Mouse (Mus musculus): ENCODE measurements around the gene Tbc1d2.
A peak's percentile ranks its signal among the peaks of the same experiment; 100 is the strongest.

Gene Tbc1d2

DNA sequence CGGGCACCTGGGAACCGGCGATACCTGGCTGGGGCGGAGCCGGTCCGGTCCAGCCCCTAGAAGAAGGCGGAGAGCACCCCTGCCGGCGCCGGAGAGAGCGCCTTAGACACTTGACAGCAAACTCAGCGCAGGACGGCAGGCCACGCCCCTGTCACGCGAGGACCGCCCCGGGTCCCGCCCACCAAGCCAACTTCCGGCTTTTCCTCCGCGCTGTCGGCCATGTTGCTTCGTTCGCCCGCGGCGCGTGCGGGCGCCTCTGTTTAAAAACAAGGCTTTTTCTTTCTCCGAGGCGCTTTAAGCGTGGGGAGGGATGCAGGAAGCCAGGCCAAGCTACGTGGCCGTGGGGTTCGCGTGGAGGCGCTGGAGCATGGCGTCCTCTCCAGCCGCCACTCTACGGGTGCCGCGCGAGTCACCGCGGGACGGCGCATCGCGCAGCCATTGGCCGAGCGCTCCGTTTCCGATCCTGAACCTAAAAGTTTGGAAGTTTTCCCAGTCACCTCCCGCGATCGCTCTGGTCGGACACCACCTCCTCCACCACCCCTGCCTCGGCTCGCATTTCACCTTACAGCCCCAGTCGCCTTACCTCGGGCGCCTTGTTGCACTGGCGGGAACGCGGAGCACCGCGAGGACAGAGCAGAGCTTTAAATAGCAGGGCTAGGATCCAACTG lies at the start of gene Tbc1d2:
Gene Tbc1d2 (minus strand): TSS at position 124 of the 668 bp plus-strand sequence.
- peak; percentile 89 for DNase-seq (ENCODE audit: low spot score)

DNA sequence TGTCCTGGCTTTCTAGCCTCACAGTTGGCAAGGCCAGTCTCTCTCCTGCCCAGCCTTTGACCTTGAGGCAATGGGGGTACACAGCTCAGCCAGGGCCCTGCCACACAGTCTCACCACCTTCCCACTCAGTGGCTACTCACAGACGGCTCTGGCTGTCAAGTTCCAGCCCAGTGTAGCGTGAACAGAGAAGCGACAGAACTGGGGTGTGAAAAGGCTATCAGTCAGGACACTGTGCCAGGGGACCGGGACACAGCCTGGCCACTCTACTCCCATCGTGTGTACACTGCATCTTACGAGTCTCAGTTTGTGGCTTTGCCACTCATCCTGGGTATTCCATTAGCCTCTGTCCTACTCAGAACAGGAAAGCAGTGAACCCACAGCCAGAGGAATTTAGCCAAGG lies 46.5 kb upstream of the Tbc1d2 start:
- no peak for DNase-seq (ENCODE audit: low spot score)

DNA sequence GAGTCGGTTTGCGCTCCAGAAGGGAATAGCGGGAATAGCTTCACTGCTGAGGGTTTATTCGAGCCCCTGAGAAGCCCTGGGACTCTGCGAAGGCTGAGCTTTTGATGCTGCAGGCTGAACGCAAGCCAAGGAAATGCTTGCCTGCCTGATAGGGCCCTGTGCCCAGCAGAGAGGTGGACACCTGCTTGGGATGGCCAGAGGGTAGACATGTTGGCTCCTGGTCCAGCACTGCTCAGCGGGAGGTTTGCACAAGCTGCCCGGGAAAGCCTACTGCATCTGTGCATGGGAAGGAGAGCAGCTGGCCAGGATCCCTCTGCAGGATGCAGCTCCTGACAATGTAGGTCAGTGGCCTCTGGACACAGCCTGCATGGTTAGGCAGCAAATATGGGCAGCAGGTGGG lies 40.6 kb upstream of the Tbc1d2 start:
- DNase-seq (ENCODE audit: low spot score): no peak

DNA sequence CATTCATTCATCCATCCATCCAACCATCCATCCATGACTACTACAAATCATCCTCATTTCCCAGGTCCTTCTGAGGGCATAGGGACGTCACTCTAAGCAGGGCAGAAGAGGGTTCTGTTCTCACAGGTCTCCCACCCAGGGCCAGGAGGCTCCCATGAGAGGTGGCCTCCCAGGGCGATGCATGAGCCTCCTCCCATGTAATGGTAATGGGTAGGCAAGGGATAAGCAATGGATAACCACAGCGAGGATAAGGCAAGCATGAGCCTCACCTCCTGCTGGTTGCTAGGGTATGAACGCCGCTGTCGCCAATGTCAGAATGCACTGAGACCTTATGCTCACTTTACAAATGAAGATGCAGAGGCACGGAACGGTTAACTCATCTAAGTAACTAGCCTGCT lies 40.0 kb upstream of the Tbc1d2 start:
- DNase-seq (ENCODE audit: low spot score): no peak

DNA sequence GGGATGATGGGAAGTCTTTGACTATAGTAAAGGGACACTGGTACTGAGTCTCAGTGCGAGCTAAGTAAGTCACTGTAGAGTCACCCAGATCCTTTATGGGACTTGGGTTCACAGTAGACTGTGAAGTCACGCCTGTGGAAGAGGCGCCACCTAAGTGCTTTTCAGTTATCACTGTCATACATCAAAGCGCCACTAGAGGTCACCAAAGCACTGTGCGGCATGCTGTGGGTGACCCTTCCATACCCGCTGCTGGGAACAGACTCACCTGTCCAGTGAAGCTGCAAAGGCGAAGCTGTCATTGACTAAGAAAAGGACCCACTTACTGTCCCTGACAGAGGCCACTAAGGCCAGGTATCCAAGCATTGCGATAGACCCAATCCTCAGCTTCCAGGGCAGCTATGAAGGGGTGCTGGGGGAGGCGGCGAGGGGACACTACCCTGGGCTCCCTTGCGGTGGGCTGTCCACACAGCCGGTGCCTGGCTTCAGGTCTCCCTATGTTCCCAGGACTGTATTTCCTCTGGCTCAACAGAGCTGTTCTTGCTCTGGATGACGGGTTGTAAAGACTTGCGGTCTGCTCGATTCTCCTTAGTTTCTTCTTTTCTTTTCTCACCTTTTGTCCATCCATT lies 39.5 kb upstream of the Tbc1d2 start:
- DNase-seq (ENCODE audit: low spot score): peak; percentile 61

DNA sequence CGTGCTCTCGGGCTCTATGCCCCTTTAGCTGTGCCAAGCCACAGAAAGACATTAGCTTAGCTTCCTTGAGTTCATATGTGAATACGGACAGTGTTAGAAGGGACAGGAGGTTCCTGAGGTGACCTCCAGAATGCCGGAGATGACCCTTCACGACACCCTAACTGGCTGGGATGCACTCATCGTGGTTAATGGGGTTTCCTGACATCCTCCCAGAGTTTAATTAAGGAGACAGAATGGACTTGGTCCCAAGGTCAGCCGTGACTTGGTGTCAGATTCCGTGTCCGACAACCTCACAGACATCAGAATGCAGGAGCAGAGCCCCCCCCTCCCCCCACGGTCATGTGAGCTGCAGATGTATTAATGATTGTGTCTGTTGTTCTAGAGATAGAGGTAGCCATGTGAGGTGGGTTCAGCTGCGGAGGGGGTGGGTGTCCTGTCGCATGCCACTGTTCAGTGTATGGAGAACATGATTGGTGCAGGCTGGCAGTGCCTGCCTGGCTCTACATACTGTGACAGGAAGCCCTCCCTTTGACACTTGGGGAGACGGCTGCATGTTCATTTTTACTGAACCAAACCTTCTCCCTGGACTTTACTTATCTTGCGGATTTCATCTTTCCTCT lies 38.3 kb upstream of the Tbc1d2 start:
- no peak for DNase-seq (ENCODE audit: low spot score)

DNA sequence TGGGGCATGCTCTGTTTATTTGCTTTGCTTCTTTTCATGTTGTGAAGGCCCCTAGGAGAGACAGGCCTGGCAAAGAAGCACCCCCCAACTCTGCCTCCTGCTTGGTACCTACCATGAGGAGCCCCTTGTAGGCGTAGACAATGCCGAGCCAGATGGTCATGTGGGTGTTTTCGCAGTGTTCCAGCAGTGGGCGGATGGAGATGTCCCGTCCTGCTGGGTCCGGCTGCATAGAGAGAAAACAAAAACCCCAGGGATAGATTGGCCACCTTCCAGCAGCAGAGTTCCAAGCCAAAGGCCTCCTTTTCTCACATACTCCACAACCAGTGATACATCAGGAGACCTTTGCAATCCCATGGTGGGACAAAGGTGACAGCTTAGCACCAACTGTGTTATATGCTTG lies 34.2 kb upstream of the Tbc1d2 start:
- DNase-seq (ENCODE audit: low spot score): no peak

DNA sequence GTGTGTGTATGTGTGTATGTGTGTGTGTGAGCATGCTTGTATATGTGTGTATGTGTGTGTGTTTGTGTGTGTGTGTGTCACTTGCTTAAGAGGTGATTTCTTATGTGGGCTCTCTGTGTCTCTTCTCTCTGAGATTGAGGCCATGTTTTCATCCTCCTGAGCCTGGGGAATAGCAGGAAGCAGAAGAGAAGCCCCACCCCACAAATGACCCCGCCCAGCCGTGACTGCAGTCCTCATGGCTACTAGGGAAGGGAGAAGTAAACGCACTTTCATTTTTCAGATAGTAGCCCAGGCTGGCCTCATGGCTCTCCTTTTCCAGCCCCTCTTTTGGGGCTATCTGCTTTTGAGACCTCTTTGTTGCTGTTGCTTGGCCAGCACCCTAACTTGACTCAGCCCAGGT lies 26.6 kb upstream of the Tbc1d2 start:
- DNase-seq (ENCODE audit: low spot score): no peak

DNA sequence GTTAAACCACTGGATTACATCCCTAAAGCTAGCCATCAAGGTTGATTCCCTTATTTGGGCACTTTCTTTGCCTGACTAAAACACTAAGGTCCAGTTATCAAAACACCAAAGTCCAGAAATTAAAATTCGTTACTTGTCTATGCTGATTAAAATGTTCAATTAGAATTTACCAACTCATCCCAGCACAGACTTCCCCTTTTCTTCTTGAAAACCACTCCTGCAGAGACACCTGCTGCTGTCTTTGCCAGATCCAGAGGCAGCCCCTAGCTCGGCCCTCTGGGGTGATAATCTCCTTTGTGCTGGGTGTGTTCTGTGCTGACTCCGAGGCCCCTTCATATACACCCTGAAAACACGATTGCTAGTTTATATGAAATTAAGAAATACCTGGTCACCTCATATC lies 26.0 kb upstream of the Tbc1d2 start:
- DNase-seq (ENCODE audit: low spot score): no peak

DNA sequence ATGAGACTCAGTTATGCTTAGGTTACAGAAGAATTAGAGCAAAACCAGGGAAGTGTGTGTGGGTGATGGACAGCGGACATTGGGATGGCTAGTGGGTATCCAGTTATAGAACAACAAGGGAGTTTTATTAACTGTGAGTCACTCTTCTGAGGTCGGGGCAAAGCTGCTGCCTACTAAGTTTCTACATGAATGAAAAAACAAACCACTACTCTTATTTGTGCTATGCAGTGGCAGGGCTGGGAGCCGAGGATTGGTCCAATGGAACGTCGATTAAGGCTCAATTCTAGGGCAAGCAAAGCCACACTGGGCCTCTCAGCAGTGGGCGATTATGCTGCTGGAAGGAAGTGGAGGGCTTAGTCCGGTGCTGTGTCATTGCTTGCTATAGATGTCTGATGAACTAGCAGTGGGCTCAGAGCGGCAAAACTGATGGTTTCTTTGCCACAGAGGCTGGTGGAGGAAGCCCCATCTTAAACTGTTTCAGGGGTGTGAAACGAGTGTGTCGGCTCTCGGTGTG lies 25.3 kb upstream of the Tbc1d2 start:
- no peak for DNase-seq (ENCODE audit: low spot score)

DNA sequence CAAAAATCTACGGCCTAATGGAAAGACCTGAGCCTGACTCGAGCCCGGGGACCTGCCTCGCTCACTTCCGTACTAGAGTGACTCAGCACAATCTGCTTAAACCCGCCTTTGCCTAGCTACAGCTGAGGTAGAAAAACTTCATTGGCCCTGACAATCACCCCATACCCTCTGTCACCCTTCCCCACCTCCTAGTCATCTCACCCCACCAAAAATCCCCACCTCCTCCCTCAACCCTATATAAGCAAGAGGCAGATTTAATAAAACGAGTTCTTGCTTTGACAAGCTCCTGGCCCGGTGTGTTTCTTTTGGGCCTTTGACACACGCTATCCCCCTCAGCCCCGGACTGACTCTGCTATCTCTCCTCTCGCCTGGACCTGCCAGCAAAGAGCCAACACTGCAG lies 18.6 kb upstream of the Tbc1d2 start:
- DNase-seq (ENCODE audit: low spot score): no peak

DNA sequence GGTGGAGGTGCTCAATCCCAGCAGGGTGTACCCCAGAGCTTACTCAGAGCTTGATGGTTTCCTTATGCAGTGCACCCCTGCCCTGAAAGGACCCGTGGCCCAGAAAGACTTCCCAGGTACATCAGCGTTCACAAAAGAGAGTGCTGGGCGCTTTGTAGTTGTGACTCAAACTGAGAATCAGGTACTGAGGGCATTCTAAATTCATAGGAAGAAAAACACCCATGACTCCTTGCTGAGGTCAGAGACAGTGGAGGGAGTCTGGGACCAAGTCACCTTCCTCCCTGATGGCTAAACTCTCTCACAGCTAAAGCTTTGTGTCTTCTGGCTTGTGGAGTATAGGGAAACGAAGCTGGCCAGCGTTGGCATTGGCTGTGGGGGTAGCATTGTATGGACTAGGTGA lies 16.4 kb upstream of the Tbc1d2 start:
- no peak for DNase-seq (ENCODE audit: low spot score)

DNA sequence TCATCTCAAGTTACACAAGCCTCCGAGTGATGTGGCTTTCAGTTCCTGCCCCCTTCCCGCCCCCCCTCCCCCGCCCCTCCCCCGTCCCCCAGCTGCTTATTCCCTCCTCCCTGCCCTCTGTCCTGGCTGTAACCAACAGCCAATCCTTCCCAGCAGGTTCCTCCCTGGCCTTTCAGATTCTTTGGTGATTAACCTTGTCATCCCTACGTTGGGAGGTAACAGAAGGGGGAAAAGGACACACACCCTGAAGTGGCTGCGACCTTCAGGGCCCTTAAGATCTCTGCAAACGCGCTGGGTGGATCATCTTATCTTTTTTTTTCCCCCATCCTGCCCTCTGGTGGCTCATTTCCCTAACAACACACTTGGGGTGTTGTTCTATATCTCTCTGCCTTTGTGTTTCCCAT lies 15.4 kb upstream of the Tbc1d2 start:
- DNase-seq (ENCODE audit: low spot score): peak; percentile 29

DNA sequence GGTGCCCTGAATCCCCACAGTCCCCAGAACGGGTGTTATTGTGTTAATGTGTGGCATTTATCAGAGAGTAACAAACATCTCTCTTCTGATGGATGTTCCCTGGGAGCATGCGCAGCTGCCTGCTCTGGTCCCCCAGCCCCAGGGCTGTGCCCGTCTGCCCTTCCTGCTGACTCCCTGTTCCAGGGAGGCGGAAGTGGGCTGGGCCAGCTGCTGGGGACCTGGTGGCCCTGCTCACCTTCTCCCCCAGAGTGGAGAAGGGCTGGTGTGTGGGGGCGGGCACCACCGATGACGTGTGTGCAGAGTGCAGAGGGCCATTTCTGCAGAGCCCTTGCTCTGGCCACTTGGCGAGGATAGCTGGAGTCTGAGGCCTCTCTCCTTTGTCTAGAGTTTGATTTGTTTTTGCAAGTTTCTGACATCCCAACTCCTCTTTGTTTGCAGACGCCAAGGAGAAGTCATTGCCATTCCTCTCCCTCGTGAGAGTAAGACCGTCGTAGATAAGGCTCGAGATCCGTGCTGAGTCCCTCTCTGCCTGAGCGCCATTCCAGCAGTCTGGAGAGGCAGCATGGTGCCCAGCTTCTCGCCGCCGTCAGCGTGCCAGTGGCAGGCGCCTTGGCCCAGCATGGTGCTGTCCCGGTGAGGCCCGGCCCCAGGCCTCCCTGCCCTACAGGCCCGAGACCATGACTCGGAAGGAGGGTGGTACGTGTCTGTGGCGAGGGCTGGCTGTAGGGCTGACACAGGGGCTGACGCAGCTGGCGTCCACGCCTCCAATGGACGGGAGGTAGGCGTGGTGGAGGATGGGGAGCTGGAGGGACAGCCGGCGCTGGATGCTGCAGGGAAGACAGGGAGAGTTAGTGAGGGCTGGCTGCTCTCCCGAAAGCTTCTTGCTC lies 14.4 kb upstream of the Tbc1d2 start:
- no peak for DNase-seq (ENCODE audit: low spot score)

DNA sequence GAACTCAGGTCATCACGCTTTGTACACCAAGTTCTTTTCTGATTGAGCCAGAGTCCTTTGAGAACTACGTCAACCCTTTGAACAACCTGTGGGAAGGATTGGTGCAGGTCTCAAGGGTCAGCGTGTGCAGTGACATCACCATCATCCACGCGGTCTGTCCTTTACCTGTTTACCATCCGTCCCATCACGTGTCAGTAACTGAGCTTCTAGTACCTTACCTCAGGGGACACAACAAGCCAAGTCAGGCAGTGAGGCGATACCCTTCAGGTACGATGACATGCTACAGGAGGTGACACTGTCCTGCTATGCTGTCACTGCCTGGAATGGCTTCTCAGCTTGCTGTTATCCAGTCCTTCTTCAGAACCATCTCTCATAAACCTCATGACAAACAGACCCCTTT lies 11.4 kb upstream of the Tbc1d2 start:
- DNase-seq (ENCODE audit: low spot score): no peak

DNA sequence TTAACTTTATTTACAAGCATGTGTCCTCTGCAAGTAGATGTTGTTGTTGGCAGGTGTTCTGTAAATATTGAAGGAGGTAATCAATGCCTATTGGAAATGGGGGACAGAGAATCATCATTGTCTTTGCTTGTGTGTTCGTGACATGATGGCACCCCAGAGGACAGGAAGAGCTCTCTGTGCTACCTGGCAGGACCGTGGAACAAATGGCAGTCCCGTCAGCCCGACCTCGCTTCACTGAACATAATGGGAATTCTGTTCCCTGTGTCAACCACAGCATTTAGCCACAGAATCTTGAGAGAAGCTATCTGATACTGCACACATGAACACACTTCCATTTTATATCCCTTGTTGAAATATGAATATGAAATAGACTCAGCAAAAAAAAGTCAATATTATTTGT lies 8.9 kb upstream of the Tbc1d2 start:
- no peak for DNase-seq (ENCODE audit: low spot score)

DNA sequence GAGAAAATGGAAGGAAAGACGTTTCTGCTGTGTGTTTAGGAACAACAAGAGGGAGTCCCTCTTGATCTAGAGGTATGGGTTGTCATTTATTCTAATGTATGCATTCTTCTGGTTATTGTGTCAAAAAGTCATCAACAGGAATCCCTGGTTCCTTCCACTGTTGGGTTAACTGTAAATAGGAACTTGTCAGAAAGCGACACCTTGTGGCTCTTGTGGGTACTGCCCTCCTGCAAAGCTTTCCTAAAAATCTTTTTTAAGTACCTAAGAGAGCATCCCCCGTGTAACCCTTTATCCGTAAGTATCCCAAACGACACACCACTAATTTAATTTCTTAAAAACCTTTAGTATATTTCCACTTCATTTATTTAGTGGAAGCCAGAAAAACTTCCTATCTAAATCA lies 7.1 kb upstream of the Tbc1d2 start:
- peak; percentile 62 for DNase-seq (ENCODE audit: low spot score)

DNA sequence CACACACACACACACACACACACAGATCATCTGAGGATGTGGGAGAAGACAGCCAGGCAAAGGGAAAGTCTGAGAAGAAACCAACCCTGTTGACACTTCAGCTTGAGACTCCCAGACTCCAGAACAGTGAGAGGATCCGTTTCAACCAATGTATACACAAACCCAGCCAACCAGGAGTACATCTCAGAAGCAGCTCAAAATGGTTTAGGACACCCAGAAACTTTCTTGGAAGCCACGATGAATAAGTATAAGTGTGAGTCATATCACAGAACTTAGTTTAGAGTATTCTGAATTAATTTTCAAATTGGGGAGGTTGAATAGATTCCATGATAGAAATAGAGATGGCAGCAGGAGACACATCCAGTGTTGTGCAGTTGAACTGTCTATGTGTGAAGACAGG lies 5.9 kb upstream of the Tbc1d2 start:
- no peak for DNase-seq (ENCODE audit: low spot score)

DNA sequence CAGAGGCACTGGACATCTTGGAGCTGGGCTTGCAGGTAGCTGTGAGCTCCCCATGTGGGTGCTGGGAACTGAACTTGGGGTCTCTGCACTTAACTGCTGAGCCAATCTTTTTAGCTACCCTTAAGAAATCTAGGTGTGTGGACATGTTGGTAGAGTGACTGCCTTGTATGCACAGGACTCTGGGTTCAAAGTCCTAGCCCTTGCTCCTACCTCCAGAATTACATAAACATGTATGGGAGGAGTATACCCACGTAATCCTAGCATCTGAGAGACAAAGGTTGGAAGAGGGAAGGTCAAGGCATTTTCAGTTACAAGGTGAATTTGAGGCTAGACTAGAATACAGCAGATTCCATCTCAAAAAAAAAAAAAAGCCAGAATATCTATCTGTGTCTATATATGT lies 5.3 kb upstream of the Tbc1d2 start:
- no peak for DNase-seq (ENCODE audit: low spot score)

DNA sequence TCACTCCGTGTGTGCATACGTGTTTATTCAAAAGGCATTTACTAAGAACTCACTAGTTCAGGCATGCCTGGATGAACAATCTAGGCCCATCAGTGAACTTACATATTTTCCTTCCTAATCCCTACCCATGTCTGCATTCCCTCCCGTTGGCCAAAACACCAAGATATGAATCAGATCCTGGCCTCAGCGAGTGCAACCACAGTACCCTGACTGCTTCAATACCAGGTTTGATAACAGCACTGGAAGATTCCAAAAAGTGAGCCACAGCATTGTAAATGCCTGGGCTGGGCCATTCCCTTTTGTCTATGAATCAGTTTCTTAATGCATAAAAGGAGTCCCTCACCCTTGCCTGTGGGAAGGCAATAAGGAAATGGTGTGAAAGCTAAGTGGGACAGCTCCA lies 848 bp downstream of the Tbc1d2 start:
- no peak for DNase-seq (ENCODE audit: low spot score)

DNA sequence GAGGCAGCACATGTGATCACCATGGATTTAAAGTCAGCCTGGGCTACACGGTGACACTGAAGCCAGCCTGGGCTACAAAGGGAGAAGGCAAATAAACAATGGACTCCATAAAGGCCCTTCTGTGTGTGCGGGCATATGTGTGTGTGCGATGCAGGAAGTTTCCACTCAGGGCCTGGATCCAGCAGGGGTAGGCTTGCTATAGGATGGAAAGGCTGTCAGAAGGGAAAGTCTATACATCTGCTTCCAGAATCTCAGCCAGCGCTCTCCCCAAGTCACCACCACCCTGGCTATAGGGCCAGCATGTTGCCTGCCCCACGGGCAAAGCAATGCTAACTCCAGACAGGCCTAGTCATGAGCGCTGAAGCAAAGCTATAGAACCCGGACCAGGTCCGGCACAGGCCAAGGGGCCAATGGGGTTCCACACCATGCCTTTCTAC lies 6.3 kb downstream of the Tbc1d2 start:
- no peak for DNase-seq (ENCODE audit: low spot score)

DNA sequence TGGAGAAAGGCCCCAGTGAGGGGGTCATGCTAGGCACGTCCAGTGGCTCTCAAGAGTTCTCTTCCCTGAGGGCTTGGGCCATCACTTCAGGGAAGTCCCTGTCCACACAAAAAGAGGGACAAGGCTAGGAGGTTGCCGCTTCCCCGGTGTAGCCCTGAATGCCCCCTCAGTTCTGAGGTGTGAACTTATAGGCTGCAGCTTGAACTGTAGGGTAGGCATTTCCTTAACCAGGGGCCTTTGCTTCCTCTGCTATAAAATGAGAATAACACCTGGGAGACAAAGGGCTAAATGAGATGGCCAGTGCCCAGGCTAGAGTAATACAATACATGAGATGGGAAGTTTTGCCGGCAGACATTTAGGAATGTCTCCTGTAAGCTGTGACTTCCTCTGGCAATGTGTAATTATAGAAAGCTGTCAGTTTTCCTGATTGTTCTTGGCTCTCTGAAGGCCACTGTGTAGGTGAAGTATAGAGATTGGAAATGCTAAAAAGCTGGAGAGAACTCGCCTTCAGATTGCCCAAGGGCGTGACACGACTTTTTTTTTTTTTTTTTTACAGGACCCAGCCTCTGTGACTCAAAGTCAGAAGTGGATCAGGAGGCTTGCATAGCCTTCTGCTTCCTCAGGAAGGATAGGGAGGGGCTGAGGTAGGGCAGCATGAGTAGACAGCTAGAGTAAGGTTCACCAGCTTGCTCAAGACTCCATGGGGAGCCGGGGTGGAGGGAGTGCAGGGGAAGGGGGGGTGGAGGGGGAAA lies 6.9 kb downstream of the Tbc1d2 start:
- DNase-seq (ENCODE audit: low spot score): no peak
